Mouse (Mus musculus) layer of hippocampus, postnatal 14 days (tissue): ENCODE measurements around the gene Creb3l2. TPM values are rescaled to one million over a fixed set of nuclear protein-coding genes. Genes with fewer than 3 reads are reported as not detected.

Source experiments
- DNase-seq, 2 experiments: peaks; one replicate each; pipeline ENCODE4 v3.0.0; 2021 to 2022; ENCODE audit warnings: low spot score in 2 of 2, mixed read lengths in 1 of 2
- total RNA-seq, 2 experiments: library from RNA; stranded (reverse); gene quantifications; 2 replicates each; pipeline ENCODE4 v1.2.3; 2021

Creb3l2 gene
- total RNA-seq, 2 experiments from 2014 or later = 9.4 to 11.0 TPM

DNA sequence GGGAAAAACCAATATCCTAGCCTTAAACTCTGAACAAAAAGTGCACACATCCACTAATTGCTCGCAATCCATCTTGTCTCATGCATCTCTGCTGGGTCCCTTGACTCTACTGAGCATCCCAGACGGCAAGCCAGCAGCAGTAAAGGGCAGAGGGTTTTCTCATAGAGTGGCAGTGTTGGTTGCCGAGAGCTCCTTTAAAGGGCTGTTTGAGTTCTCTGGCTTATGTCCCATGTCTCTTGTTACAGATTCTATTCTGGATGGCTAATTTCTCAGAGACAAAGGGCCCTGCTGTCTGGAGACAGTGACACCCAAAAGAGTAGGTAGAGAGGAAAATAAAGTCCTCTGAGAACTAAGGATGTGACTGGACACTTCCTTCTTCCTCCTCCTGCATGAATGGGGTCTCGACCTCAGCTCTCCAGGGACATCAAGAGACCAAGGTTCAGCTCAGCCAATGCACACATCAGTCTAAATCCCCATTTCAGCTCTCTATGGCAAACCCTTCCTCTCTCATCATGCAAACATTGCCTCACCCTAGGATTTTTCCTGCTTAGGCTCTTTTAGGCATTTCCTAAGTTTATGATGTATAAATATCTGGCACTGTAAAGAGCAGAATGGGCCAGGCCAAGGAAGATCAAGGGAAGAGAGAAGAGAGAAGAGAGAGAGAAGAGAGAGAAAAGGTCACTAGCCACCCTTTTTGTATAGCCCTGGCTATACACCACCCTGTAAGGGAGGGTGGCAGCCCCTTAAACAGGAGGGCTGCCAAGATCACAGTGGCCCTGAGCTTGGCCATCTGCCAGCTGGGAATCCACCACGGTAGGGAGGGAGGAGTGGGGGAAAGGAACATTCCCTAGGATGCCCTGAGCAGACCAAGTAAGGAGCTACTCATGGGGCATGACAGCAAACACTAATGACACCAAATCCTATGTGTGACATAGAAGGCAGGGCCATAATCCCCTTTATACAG, 111.8 kb downstream of the Creb3l2 start:
- DNase-seq = no peak

DNA sequence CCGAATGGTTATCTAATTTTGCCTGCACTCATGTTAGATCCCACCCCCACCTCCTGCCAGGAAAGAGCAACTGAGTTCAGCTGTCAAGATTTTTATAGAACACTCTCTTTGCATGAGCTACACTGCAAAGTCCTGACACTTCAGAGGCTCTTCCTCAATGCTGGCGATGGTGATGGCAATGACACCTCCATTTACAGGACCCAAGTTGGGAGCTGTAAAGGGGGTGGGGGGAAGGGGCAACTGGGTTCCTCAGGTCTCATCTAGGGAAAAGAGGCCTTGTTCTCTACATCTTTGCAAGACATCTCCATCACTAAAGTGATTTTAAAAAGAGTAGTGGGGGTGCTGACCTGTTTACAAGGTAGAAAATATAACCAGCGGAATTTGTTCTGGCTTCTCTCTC, 112.6 kb downstream of the Creb3l2 start:
- DNase-seq = no peak

GRCm38 (mm10) chr6:37328671-37329070, 113.3 kb downstream of the Creb3l2 start:
- peak in 1 of 2 experiments; percentile 24 for DNase-seq

DNA sequence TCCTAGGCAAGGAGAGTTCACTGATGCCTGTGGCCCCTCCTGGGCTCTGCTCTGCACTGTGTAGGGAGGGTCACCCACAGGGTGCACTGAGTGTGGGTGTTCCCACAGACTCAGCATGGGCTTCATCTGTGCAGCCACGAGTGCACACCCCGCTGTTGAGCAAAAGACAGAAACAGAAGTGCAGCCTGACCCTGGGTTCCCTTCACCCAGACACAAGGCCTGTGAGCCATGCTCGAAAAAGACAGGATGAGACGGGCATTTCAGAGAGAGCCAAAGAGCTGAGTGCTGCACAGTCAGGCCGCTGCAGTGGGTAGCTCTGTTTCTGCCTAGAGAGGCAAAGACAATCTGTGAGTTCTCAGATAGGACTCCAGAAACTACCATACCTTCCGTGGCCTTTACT, 114.4 kb downstream of the Creb3l2 start:
- DNase-seq = no peak

- no peak for DNase-seq
Observed at GRCm38 (mm10) chr6:37326603-37326955, 115.4 kb downstream of the Creb3l2 start.

DNA sequence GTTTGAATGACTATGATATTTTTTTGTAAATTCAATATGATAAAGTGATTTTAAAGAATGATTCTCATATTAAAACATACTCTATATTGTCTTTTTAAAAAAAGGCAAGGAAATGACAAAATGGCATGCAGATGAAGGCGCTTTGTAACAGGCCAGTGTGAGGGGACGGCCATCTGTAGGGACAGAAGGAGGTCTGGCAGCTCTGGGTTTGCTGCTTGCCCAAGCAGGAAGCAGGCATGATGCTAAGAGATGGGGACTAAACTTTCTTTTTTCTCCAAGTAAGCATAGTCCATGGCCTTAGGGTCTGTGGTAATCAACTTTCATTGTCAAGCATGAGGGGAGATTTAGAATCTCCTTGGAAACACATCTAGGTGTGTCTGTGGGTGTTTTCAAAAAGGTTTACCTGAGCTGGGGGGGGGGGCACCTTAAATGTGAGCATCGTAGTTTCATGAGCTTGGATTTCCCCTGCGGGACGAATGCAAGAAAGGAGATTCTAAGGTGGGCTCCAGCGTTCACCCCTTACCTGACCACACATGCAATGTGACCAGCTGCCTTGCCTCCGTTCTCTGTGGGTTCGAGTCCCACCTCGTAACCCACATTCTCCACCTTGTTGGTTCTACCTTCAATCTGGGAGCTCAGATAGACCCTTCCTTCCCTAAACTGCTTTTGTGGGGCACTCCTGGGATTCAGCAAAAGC, 115.9 kb downstream of the Creb3l2 start:
- no peak for DNase-seq

- DNase-seq = no peak
Observed at GRCm38 (mm10) chr6:37325076-37325475, 116.9 kb downstream of the Creb3l2 start.

DNA sequence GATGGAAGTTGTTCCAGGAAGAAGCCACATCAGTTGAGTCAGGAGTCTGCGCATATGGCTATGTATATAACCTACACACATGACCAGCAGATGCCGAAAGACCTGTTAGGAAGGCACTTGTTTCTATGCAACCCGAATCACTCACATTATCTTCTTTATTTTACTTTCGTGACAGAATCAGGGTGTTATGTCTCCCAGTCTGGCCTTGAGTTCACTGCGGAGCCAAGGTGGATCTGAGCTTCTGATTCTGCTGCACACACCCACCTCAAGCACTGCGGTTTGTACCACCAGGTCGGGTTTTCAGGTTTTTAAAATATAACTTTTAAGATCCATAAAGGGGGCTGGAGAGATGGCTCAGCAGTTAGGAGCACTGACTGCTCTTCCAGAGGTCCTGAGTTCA, 119.3 kb downstream of the Creb3l2 start:
- DNase-seq = no peak

DNA sequence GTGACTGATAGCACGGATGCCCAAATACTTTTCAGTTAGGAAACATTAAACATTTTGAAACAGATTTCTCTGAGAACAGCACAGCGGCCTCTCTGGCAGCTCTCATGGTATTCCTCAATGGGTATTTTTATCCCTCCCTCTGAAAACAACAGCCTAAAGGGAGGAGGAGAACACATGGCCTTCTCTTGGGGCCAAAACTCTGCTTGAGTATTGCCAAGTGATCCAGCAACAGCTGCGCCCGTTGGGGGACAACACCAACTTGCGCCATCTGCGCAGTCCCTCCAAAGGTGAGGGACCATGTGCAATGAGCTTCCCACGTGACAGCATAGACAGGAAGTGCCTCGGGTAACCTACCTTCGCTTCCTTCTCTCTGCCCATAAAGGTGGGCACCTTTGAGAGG, 119.9 kb downstream of the Creb3l2 start:
- DNase-seq = peak; percentile 70 to 81

DNA sequence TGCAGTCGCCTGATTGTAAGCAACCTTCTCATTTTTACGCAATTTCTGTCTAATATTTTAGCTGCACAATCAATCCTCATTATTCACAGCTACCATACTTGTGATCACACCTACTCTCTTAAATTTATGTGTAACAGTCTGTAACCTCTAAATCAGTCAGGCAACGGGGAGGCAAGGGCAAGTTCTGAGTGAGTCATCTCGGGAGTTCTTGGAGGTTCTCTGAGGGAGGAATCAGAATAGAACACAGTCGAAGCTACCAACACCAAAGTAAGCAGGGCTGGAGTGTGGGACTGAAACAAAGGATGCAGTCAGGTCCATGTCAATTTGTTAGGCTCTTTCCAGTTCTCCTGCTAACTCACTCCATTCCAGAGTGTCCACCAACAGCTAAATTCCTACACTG, 124.0 kb downstream of the Creb3l2 start:
- DNase-seq = no peak

DNA sequence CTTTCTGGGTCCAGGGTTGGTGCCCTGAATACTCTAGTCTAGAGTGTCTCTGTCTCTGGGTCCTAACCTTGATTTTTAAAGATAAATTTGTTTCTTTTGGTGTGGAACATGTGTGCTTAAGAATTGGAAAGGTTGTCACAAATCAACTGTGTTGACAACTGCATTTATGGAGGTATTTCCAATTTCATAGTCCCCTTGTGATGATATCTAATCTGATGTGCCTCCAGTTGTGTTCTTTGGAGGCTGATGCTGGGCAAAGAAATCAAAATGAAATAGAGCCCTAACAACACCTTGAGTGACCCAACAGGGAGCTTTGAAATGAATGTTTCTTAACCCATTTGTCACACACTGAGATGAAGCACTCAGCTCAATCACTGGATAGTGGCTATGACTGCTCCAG, 126.5 kb downstream of the Creb3l2 start:
- no peak for DNase-seq

GRCm38 (mm10) chr6:37310601-37311000, 131.3 kb downstream of the Creb3l2 start:
- DNase-seq = no peak

- DNase-seq = no peak
Observed at GRCm38 (mm10) chr6:37306616-37307015, 135.3 kb downstream of the Creb3l2 start.

- peak in 1 of 2 experiments; percentile 20 for DNase-seq
Observed at GRCm38 (mm10) chr6:37300492-37300891, 141.5 kb downstream of the Creb3l2 start.

DNA sequence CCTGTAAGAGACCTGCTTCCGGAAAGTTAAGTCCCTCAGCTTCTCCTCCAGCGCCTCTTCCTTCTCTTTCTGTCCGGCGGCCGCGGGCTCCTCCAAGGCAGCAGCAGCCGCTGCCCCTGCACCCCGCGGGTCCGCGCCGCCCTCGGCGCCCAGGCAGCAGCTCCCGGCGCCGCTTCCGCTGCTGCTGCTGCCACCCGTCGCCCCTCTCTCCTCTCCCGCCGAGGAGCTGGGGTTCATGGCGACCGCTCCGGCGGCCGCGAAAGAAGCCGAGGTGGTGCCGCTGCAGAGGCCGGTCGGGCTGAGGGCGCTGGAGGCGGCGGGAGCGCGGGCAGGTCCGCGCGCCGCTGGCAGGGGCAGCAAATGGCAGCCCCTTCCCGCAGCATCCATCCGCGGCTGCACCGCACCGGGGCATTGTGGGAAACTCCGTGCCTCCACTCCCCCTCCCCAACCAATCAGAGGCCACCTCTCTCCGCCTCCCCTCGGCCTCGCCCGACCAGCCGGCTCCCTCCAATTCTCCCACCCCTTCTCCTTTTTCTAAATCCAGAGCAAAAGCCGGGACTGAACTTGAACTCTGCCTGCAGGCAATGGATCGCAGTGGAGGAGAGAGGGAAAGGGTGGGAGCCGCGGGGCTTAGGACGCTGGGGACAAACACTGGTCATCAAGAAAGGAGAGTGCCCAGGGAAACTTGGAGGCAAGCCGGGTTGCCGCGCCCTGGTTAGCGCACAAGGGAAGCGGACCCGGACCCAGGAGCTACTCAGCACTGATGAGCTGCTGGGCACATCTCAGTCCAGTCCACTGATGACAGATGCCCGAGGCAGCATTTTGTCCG, 142.2 kb downstream of the Creb3l2 start, which contains the start of gene Dgki:
Gene Dgki, minus strand, starts transcription at position 623 of the 829 bp plus-strand sequence.
- peak; percentile 83 to 90 for DNase-seq

GRCm38 (mm10) chr6:37298982-37299381, 143.0 kb downstream of the Creb3l2 start:
- DNase-seq = peak in 1 of 2 experiments; percentile 17

DNA sequence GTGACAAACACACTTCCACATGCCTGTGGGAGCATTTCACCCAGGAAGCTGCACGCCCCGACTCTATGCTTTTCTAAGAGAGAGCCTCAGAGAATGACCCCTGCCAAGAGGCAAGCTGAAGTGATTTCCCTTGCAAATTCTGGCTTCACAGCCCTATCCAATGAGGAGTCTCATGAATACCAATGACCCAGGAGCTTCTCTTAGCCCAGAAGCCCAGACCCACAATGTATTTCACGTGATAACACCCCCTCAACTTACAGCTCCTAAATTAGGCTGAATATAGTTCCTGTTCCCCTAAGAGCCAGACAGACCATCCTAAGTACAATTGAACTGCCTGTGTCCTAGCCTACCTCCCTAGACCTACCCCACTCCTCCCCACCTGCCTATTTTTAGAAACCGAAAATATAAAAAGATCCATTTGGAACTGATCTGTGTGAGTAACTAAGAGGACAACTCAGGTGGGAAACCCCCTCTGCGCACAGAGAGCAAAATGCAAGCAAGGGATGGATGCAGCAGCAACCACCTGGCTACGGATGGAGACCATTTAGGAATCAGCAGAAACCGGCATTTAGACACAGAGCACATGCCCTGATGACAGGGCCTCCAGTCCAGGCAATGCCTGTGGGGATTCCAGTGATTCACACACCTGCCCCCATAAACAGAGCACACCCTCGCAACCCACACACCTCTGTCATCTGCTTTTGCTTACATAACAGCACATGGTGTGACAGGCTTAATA, 144.0 kb downstream of the Creb3l2 start:
- peak; percentile 22 to 34 for DNase-seq

GRCm38 (mm10) chr6:37292068-37292467, 149.9 kb downstream of the Creb3l2 start:
- no peak for DNase-seq

DNA sequence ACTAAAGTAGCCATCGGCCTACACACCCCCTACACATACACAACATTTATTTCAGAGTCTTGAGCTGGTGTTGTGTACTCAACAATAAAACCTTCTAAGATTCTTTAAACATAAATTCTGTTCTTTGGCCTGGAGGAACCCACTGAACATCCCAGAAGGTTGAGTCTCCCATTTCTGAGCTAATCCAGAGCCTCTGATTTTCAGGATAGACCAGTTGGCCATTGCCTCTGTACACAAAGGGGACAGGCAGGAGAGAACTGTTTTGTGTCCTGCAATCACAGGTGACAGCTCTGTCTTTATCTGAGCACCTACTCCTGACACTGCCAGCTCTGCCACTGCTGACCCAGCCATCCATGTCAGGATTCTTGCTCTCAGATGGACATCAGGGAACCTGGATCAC, 150.8 kb downstream of the Creb3l2 start:
- DNase-seq = no peak

DNA sequence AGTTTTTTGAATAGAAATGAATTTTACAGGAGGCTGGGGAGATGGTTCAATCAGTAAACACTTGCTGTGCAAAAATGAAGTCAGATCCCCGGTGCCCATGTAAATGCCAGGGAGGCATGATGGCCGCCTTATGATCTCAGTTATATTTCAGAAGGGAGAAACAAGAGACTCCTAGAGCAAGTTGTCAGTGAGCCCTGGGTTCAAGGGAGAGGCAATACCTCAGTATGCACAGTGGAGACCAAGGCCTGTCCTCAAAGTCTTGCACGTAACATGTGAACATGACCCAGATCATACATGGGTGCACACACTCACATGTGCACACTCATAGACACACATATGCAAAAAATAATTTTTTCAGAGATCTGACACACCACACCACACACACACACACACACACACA, 151.3 kb downstream of the Creb3l2 start:
- DNase-seq = no peak

DNA sequence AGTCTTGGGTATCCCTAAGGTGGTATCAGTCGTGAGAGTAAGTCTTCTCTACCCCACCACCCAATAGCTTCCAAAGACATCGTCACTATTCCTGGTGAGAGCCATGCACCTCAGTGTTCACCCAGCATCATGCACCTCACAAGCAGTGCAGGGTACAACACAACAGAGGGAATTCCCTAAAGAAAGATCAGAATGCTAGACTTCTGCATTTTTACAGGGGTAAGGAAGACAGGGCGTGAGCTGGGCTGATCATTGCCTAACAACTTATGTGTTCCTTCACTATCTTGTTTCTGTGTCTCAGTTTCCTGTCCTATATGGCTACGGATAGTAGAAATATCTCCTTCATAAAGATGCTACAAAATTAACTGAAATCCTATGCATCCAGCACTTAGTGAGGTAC, 155.8 kb downstream of the Creb3l2 start:
- DNase-seq = no peak
